Mouse (Mus musculus) left cerebral cortex, postnatal 25 days (tissue): ENCODE data around the gene Lnx2. TPM values are rescaled to one million over a fixed set of nuclear protein-coding genes. Genes with fewer than 3 reads are reported as not detected.

Experiments
- DNase-seq, 2 experiments: peaks; one replicate each; pipeline ENCODE4 v3.0.0; 2022; ENCODE audit warnings: low spot score in 2 of 2, mixed read lengths in 1 of 2
- intact Hi-C: fragments of 180-260 bp; cut with DNase I; formaldehyde crosslinking; loops from one replicate; pipeline ENCODE4 v1.15.1; 2025
- total RNA-seq, 2 experiments: library from RNA; stranded (reverse); gene quantifications; 2 replicates each; pipeline ENCODE4 v1.2.3; 2021

Gene Lnx2
- total RNA-seq, 2 experiments from 2014 or later: 5.1 to 6.3 TPM

DNA sequence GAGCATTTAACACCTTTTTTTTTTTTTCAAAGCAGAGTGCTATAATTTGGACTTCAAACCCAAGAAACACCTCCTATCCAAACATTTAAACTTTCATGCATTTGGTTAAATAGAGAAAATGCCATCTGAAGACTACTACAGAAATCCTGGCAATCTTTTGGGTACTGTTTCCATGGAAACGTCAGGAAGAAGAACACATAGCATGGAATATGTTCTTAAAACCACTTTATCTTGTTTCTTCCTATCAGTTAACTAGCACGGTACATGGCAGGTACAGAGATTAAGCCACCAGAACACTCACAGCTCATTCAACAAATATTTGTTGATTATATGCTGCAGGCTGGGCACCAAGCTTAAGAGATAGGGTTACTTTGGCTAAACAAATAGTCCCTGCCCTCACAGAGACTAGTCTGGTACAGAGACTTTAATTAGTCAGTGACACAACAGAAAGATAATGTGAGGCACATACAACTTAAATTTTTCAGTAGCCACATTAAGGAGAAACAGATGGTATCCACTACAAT, 21.6 kb downstream of the Lnx2 start:
- intact Hi-C loops: loop anchor here (2.0 kb wide), 2 partner anchors 22 to 30 kb away; partner anchors contain the start of genes Lnx2 and Polr1d
- DNase-seq: peak in 1 of 2 experiments; percentile 59

DNA sequence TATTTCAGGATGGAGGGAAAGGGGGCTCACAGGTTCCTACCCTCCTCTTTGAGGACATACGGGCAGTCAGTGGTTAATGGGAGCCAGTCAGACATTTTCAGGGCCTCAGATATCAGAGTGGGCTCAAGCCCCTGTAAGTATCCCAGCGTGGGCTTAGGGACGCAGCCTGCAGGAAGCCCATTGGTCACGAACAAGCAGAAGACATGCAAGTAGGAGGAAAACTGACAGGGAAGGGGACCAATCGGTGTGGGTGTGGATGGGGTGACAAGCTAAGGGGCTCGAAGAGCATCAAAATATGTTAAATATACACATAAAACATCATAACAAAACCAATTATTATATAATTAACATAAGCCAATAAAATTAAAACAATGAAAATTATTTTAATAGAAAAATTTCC, 22.1 kb downstream of the Lnx2 start:
- peak in 1 of 2 experiments; percentile 49 for DNase-seq
- intact Hi-C loops: loop anchor here (2.0 kb wide), 2 partner anchors 22 to 30 kb away; partner anchors contain the start of genes Lnx2 and Polr1d

DNA sequence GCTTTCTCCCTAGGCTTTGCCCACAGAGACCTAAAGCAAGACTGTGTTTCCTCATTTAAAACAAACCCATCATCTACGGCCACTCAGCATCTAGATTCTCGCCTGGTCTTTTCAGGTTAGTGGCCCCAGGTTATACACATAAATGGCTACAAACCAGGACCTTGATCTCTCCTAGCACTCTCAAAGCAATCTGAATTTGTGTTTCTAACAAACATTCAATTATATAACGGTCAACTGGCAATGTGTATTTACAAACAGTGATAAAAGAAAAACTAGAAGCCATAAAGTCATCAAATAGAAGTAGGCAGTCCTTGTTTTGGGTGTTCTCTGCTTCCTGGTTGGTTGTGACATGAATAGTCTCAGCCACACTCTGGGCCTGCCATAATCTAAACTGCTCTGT, 22.9 kb downstream of the Lnx2 start:
- intact Hi-C loops: no loop called here

DNA sequence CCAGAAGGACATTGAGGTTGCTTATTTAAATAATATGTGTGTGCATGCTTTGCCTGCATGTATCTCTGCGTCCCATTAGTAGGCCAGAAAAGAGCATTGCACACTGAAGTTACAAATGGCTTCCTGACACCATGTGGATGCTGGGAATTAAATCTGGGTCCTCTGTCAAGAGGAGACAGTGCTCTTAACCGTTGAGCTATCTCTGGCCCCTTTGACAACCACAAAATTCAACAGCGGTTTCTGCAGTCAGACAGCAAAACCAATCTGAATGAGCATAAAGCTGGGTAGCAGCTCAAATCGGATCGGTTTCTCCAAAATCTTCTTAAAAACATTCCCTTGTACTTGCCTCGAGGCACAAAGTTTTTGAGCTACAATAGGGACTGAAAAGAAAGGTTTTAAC, 23.3 kb downstream of the Lnx2 start:
- no peak for DNase-seq
- intact Hi-C loops: no loop called here

More for the DNA sequence above, 22.9 kb downstream of the Lnx2 start:
- DNase-seq: no peak

DNA sequence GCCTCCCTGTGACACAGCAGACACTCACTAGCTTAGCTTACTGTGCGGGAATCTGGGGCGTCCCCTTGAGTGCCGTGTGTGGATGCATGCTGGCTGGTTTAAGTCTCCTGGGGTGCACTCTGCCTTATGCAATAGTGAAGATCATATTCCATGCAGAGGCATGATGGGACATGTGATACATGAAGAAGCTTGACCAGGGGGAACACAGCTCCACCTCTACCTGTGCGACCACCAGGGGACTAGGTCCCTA, 24.2 kb downstream of the Lnx2 start:
- no peak for DNase-seq
- intact Hi-C loops: no loop called here

DNA sequence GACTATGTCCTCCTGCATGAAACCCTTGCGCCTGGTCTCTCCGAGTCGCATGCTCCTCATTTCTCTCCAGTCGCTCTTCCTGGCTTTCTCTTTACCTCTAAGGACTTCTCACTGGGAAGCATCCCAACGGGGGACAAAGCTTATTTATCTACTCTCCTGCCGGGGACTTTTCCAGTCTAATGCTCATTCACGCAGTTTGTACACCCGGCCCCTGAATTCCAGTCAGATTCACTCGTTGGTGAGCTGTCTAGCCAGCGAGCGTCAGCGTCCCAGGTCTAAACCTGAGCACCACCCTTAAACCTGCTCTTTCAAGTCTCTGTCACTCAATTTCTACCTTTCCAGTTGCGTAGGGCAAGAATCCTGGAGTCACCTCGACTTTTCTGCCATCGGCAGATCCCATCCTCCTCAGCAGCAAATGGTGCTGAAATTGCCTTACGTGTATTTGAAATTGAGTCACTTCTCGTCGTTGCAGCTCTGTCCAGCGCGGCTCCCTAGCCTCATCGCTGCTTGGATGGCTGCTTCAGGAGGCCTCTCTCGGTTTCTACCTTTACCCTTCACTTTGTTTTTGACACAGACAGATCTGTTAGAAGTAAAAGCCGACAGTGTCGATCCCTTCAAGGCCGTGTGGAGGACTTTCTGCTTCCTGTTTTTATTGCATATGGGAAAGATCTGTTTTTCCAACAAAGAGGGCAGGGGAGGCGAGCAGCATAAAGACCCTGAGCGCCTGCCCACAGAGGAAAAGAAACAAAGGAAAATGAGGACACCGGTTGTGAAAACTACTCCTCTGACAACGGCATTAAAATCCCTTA, 24.7 kb downstream of the Lnx2 start:
- intact Hi-C loops: no loop called here
- no peak for DNase-seq

DNA sequence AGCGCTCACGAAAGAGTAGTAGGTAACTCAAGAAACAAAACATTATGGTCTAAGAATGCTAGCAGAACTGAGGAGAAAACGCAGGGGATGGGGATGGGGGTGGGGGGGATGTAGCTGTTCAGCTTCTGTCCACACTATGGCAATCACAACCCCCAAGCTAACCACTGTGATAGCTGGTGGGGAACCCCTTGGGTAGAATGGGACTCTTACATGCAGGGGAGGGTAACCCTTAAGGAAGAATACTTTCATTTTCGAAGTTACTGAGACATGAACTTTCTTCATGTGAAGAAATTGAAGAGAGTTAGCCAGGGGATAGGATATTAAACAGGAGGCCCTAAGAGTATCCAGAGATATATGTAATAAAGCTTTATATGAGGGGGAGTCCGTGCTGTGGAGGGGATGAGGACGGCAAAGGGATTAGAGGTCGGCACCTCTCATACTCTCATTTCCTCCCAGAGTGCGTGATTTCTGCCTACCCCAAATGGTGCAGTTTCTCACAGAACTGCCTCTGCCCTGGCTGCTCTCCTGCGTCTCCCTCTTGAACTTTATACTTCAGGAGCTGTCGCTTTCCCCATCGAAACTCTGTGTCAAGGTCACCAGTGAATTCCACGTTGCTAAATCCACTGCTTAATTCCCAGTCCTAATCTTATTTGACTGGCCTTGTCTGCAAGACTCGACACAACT, 25.4 kb downstream of the Lnx2 start:
- DNase-seq: no peak
- intact Hi-C loops: no loop called here

DNA sequence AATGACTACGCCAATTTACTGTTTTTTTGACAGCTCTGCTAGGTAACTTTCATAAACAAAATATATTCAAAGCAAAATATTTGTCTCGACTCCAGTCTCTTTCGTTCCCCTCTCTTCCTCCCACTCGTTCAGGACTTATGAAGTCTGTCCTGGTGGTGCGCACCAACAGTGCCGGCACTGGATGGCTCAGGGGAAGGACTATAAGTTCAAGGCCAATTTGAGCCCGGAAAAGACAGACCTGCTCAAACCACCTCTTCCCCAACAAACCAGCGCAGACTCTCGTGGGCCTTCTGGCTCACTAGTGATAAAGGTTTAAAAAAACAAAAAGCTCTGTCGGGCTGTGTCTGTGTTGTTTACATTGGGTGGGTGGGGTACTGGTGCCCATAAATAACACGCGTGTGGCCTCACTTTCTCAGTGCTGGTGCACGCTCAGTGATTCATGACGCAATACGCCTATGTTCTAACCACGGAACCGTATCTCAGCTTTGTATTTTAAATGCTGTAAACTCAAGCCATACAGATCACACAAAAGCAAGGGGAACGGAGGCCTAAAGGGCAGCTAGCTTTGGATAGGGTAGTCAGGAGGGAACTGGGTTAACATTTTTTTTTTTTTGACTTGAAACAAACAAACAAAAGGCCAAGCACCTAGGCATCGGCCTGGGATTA, 26.7 kb downstream of the Lnx2 start:
- DNase-seq: no peak
- intact Hi-C loops: no loop called here

DNA sequence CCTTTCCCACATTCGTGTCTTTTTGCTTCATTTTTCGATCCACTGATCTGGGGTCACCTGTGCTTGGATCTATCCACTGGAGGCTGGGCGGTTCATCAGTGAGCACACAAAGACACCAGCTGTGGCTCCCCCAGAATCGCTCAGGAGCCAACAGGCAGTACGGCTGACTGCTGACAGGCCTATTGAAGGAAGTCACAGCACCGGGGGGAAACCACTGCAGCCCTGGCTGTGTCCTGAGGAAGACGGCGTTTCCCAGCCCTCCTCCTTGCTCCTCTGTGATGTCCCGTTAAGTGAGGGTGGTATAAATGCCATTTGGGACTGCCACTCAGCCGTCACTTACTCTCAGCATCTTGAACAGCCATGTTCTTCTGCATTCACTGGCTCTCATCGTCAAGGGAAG, 30.5 kb downstream of the Lnx2 start:
- DNase-seq: no peak
- intact Hi-C loops: no loop called here

DNA sequence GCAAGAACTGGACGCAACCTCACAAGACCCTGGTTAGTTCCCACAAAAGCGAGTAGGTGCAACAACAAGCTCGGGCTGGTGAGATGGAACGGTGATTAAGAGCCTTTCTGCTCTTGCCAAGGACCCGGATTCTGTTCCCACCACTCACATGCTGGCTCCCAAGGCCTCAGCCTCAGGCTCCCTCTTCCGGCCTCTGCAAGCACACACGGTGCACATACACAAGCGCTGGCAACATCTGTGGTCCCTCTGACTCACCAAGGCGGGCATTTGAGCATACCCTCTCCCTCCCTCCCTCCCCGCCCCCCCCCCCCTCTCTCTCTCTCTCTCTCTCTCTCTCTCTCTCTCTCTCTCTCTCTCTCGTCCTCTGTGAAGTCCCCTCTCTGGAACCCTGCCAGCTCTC, 31.1 kb downstream of the Lnx2 start:
- no peak for DNase-seq
- intact Hi-C loops: no loop called here

DNA sequence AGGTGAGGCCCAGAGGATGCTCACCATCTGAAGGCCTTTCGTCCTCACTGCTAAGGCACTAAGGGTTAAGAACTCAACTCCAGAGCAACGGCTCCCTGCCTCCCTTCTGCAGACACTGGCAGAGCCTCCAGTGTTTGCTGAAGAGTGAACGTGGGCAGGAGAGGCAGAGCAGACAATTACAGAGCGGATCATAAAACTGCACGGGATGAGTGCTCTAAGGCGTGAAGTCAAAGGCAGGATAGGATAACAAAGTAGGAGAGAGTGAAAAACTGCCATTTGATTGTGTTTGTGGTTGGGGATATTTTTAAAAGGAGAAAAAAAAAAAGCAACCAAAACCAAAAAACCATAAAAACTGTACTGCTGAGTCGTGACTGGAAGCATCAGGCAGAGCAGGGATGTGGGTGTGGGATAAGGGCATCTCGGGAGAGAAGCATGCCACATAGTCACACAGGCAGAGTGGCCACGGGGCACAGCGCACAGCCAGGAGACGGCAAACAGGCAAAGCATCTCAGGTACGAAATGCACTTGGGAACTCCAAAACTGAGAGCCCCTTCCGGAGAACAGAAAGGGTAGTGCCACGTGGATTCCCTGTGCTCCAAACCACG, 33.0 kb downstream of the Lnx2 start:
- peak in 1 of 2 experiments; percentile 64 for DNase-seq
- intact Hi-C loops: loop anchor here (5.0 kb wide), 1 partner anchor 61 kb away; no protein-coding TSS in a partner anchor

DNA sequence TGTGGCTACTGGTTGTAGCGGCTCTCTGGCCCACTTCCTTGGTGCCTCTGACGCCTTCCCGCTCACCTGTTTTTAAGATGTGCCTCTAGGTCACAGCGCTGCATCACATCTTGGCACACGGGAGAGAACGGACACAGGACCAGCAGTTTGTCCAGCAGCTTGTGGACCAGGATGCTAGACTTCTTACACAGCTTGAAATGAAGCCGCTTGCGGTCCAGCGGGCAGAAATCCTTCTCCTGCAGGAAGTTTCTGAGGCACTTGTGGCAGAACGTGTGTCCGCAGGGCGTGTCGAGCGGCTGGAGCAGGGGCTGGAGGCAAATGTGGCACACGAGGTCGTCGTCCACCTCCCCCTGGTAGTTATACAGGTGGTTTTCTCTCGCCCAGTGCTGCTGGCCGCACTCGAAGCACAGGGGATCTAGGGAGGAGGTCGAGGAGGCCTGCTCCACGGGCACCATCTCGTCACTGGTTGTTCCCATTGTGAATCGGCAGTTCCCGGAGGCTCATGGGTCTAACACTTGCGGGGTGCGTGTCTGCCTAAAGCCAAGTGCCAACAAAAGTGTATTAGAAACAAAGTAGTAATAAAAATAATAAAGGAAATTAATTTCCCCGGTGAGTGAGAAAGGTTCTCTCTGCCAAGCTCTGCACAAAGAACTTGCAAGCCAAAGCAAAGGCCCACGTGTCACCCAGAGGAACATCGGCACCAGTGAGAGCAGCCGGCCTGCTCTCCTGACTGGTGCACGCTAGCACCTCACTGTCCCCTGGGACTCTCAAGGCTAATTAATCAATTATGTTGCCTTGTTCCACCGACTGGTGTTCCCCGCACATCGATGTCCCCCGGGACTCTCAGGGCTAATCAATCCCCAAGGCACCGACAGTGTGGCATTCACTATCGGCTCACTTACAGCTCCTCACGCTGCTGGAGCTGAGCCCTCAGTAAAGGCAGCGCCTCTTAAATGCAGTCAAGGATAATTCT, 34.1 kb downstream of the Lnx2 start:
- intact Hi-C loops: loop anchor here (5.0 kb wide), 1 partner anchor 60 kb away; no protein-coding TSS in a partner anchor
- DNase-seq: no peak

DNA sequence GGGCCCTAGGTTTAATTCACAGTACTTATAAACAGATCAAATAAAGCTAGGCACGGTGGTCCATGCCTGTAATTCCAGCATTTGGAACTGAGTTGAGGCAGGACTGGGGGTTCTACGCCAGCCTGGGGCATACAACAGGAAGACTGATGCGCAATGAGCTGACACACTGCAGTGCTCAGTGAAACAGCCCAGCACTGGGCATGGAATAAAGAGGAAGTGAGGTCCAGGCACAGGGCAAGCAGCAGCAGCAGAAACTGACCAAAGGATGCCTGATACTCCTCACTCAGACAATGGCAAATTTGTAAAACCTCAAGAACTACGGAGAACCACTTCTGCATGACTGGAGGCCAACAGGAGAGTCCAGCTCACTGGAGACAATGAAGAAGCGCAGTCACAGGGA, 37.0 kb downstream of the Lnx2 start:
- DNase-seq: no peak
- intact Hi-C loops: no loop called here

DNA sequence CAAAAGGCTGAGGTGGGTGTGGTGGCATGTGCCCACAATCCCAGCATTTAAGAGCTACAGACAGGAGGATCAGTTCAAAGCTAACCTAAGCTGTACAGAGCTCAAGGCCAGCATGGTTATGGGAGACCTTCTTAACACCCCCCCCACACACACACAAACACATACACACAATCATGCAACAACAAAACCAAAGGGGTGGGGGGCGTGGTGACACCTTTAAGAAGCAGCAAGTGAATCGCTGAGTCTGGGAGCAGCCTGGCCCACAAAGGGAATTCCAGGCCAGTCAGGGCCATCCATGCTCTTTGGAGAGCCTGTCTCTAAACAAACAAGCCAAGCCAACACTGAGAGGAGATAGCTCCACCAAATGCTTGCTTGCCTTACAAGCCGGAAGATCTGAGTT, 38.8 kb downstream of the Lnx2 start:
- intact Hi-C loops: loop anchor here (2.0 kb wide), 1 partner anchor 39 kb away; the partner anchor contains the start of genes Lnx2 and Polr1d
- DNase-seq: no peak

DNA sequence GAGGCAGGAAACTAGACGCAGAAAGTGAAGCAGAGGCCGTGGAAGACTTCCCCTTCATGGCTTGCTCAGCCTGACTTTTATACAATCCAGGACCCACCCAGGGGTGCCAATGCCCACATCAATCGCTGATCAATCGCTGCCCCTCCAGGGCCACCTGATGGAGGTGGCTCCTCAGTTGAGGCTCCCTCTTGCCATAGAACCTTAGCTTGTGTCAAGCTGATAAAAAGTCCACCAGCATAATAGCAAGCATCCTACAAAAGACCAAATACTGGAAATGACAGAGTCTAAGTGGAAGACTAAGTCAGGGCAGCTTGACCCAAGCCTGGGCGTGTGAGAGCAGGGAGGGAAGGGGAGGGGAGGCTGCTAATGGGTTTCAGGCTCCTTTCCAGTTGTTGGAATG, 39.7 kb downstream of the Lnx2 start:
- intact Hi-C loops: loop anchor here (2.0 kb wide), 1 partner anchor 40 kb away; the partner anchor contains the start of genes Lnx2 and Polr1d

DNA sequence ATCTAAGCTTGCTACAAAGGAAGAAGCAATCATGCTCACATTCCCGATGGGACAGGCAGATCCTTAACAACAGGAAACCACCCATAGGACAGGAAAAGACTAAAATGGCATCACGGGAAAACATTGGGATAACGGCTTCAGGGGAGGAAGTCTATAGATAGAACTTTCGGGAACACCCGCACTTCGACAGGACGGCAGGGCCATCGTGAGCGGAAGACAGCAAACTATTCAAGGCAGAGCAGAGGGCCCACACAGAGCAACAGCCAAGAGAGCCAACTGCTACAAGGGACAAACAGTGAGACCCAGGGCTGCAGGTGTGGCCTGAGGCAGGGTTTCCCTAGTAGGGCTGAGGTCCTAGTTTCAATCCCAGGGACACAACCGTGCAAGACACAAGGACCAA, 40.4 kb downstream of the Lnx2 start:
- no peak for DNase-seq
- intact Hi-C loops: loop anchor here (2.0 kb wide), 1 partner anchor 41 kb away; the partner anchor contains the start of genes Lnx2 and Polr1d

More for the DNA sequence above, 39.7 kb downstream of the Lnx2 start:
- DNase-seq: no peak

DNA sequence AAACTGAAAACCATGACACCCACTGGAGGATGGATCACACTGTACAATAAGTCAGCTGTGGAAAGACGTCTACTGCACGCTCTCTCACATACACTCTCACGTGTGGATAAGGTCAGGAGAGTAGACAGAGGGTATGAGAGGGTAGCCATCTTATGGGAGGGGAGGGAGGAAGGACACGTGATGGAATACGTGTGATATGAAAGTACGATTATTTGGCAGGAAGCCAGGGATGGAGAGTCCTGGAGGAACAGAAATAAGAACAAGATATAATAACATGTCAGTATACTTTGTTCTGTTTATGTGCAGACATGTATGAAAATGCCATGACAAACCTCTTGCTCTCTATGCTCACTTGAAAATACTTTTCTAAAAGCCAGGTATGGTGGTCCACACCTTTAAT, 41.1 kb downstream of the Lnx2 start:
- intact Hi-C loops: no loop called here
- no peak for DNase-seq

DNA sequence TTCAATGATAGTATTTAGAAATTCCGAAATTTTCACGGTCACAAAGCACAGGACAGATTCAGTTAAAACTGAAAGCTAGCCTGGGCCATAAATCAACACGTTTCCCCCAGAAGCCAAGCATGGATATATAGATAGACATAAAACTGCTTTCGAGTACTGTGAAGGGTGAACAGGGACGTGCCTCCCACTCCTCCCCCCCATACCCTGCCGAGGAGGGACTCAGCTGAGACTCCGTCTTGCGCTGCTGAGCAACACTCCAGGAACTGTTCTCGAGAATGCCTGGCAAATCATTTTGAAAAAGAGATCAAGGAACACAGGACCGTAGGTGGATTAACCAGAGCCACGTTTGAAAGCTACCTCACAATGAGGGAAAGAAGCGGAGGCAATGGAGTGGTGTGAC, 42.1 kb downstream of the Lnx2 start:
- intact Hi-C loops: no loop called here
- DNase-seq: peak in 1 of 2 experiments; percentile 24

DNA sequence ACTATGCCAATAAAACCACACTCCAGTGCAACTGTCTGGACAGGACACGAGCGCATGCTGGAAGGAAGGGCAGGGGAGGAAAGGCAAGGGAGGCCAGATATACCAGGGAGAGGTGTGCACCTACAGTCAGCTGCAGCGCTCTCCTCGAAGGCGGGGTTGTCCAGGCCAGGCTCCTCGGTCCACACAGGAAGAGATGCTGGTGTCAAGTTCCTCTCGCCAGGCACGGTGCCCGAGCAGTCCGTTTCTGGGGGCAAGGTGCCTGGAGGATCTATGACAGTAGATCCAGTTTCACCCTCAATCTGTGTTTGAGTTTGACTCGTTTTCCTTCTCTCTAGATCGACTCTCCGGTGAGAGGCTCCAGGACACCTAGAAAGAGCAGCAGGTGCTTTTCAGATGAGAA, 43.2 kb downstream of the Lnx2 start:
- intact Hi-C loops: no loop called here
- DNase-seq: no peak
